Mouse (Mus musculus) cerebellum, adult 2 months (tissue): ENCODE measurements around the gene Dpf1. TPM values are rescaled to one million over a fixed set of nuclear protein-coding genes. Genes with fewer than 3 reads are reported as not detected.

ENCODE experiments used
- DNase-seq, 2 experiments: peaks; one replicate each; pipeline ENCODE4 v3.0.0; 2021
- H3K27ac ChIP-seq: fragments of 200-500 bp; 2 replicates; pipeline ENCODE4 v1.5.1; 2012; ENCODE audit warnings: low read length, control low read depth, inconsistent platforms; ENCODE audit not compliant: insufficient read depth
- H3K27me3 ChIP-seq: fragments of 200-500 bp; 2 replicates; pipeline ENCODE4 v1.6.1; 2012; ENCODE audit warnings: inconsistent platforms, mild to moderate bottlenecking, low read length, moderate library complexity; ENCODE audit not compliant: control insufficient read depth, insufficient read depth
- H3K4me1 ChIP-seq: fragments of 200-500 bp; 2 replicates; pipeline ENCODE4 v1.6.1; 2011; ENCODE audit warnings: low read length; ENCODE audit not compliant: control insufficient read depth, insufficient read depth
- H3K4me3 ChIP-seq: fragments of 200-500 bp; replicated peaks from 2 replicates; pipeline ENCODE3; 2011; ENCODE audit warnings: mild to moderate bottlenecking, low read depth, low read length, control low read depth; ENCODE audit not compliant: insufficient read depth
- CTCF ChIP-seq: fragments of 200-500 bp; IDR thresholded peaks from 2 replicates; pipeline ENCODE4 v1.5.1; 2011; ENCODE audit warnings: low read depth, mild to moderate bottlenecking, control low read depth, low read length, moderate library complexity, borderline replicate concordance; ENCODE audit not compliant: insufficient read depth
- POLR2A ChIP-seq: fragments of 200-500 bp; IDR thresholded peaks from 2 replicates; pipeline ENCODE4 v1.6.1; 2011; ENCODE audit warnings: low read length, control low read depth, borderline replicate concordance; ENCODE audit not compliant: insufficient read depth
- WGBS: fragments of 180-500 bp; shearing (Covaris S2); methylation state at CpG from one replicate; pipeline ENCODE4 v1.1.7; 2018; 5-methylcytosine and 5-hydroxymethylcytosine counted together
- polyA plus RNA-seq: library from polyadenylated mRNA; depleted of rRNA; stranded (reverse); fragments of >200 nt; gene quantifications from 2 replicates; pipeline ENCODE4 v1.2.3, GENCODE M21; 2012

Dpf1 gene
- polyA plus RNA-seq, 1 experiment, result 28.3 TPM

- H3K4me1 ChIP-seq, result peaks cover 4% of the 10 kb centered on the region
- WGBS, result 56% methylated on average over 4 of the region's 4 CpGs
- H3K27ac ChIP-seq, result no peak overlapping the region
- no peak overlapping the region for H3K4me3 ChIP-seq
- TF ChIP-seq POLR2A (no peak), CTCF (no peak)
- DNase-seq, result no peak
- no peaks in the 10 kb centered on the region for H3K27me3 ChIP-seq
Measured at GRCm38 (mm10) chr7:29270445-29270844, 33.3 kb upstream of the Dpf1 start.

GRCm38 (mm10) chr7:29271687-29272465, 31.9 kb upstream of the Dpf1 start:
- 69% methylated on average over 8 of the region's 8 CpGs for WGBS
- H3K4me3 ChIP-seq, result no peak overlapping the region
- no peak for TF ChIP-seq CTCF
- no peak for DNase-seq
- H3K4me1 ChIP-seq, result peaks cover 6% of the 10 kb centered on the region
- H3K27me3 ChIP-seq, result no peaks in the 10 kb centered on the region
- no peak overlapping the region for H3K27ac ChIP-seq

- TF ChIP-seq POLR2A (no peak), CTCF (no peak)
- 70% methylated on average over 5 of the region's 5 CpGs for WGBS
- Histone ChIP-seq H3K27me3 (no peaks in the 10 kb centered on the region), H3K27ac (no peak overlapping the region), H3K4me3 (no peak overlapping the region), H3K4me1 (peaks cover 2% of the 10 kb centered on the region)
- no peak for DNase-seq
Measured at GRCm38 (mm10) chr7:29276715-29277114, 27.0 kb upstream of the Dpf1 start.

GRCm38 (mm10) chr7:29277510-29277909, 26.2 kb upstream of the Dpf1 start:
- DNase-seq, result no peak
- Histone ChIP-seq H3K27me3 (no peaks in the 10 kb centered on the region), H3K4me3 (no peak overlapping the region), H3K4me1 (peaks cover 2% of the 10 kb centered on the region), H3K27ac (no peak overlapping the region)
- WGBS, result 88% methylated on average over 4 of the region's 4 CpGs
- TF ChIP-seq POLR2A (no peak), CTCF (no peak)

GRCm38 (mm10) chr7:29279261-29279660, 24.5 kb upstream of the Dpf1 start:
- no peak overlapping the region for H3K4me3 ChIP-seq
- H3K27me3 ChIP-seq, result no peaks in the 10 kb centered on the region
- H3K4me1 ChIP-seq, result peaks cover 2% of the 10 kb centered on the region
- no peak for TF ChIP-seq POLR2A
- no peak for TF ChIP-seq CTCF
- H3K27ac ChIP-seq, result no peak overlapping the region
- DNase-seq, result no peak

GRCm38 (mm10) chr7:29279924-29280323, 23.8 kb upstream of the Dpf1 start:
- 93% methylated on average over 8 of the region's 8 CpGs for WGBS
- DNase-seq, result no peak
- H3K27me3 ChIP-seq, result no peaks in the 10 kb centered on the region
- peaks cover 2% of the 10 kb centered on the region for H3K4me1 ChIP-seq
- no peak overlapping the region for H3K27ac ChIP-seq
- H3K4me3 ChIP-seq, result no peak overlapping the region
- TF ChIP-seq POLR2A, result no peak
- no peak for TF ChIP-seq CTCF

- peaks cover 2% of the 10 kb centered on the region for H3K4me1 ChIP-seq
- no peaks in the 10 kb centered on the region for H3K27me3 ChIP-seq
- TF ChIP-seq CTCF (no peak), POLR2A (no peak)
- peak in 1 of 2 experiments; percentile 26 for DNase-seq
- no peak overlapping the region for H3K27ac ChIP-seq
- H3K4me3 ChIP-seq, result peak overlapping the region; percentile 73
- 12% methylated on average over 13 of the region's 13 CpGs for WGBS
Measured at GRCm38 (mm10) chr7:29280801-29281200, 22.9 kb upstream of the Dpf1 start.
